Mouse (Mus musculus): ENCODE results near the gene Fam160a1. TPM values are rescaled to one million over a fixed set of nuclear protein-coding genes. Genes with fewer than 3 reads are reported as not detected.

The Fam160a1 gene
- 23.0 and 31.8 TPM in 2 replicates for polyA plus RNA-seq (2012; rRNA removed; ENCODE audit: low replicate concordance)

DNA sequence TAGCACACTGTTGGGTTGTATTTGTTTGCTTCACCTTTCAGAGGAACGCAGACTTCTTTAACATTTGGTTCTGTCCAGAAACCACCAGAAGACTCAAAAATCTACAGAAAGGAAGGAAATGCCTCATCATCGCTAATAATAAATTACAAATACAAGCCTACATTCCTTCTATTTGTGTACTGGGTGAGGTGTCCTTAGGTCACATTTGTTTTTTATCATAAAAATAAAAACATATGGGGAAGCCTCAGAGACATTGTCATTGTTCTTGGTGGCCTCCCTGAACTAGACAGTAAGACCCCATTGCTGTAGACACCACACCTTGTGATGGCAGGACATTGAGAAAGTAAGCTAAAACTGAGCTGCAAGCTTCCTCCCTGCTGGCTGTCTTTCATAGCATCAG, at the start of gene Fam160a1:
TSS of gene Fam160a1 (minus strand) at position 101 of the 400 bp plus-strand sequence.

Other genes starting within 250 kb of the Fam160a1 start
- 7.4 and 17.7 TPM in 2 replicates for gene Gatb, start 243.2 kb downstream of the Fam160a1 start, polyA plus RNA-seq (2012; rRNA removed; ENCODE audit: low replicate concordance)
- gene Glt28d2, start 70.2 kb upstream of the Fam160a1 start, polyA plus RNA-seq (2012; rRNA removed; ENCODE audit: low replicate concordance): 2.9 and 4.0 TPM in 2 replicates
- gene Gm37240, start 70.2 kb upstream of the Fam160a1 start, polyA plus RNA-seq (2012; rRNA removed; ENCODE audit: low replicate concordance): 29.8 and 76.4 TPM in 2 replicates
- 51.4 and 86.1 TPM in 2 replicates for gene Sh3d19, start 153.8 kb upstream of the Fam160a1 start, polyA plus RNA-seq (2012; rRNA removed; ENCODE audit: low replicate concordance)
- not detected in 2 replicates for gene Prss48, start 185.2 kb upstream of the Fam160a1 start, polyA plus RNA-seq (2012; rRNA removed; ENCODE audit: low replicate concordance)